Mouse (Mus musculus) macrophage (primary cell): Measurements from ENCODE around the gene Slc3a1. TPM values are rescaled to one million over a fixed set of nuclear protein-coding genes. Genes with fewer than 3 reads are reported as not detected.

Experiments
- H3K27ac ChIP-seq: fragments of 350-480 bp; formaldehyde crosslinking; 2 replicates; pipeline ENCODE4 v1.9.0; 2021
- H3K36me3 ChIP-seq: fragments of 350-480 bp; formaldehyde crosslinking; 2 replicates; pipeline ENCODE4 v1.9.0; 2021; ENCODE audit errors: inconsistent target
- H3K4me3 ChIP-seq: fragments of 350-480 bp; formaldehyde crosslinking; 2 replicates; pipeline ENCODE4 v1.9.0; 2021; ENCODE audit errors: inconsistent target
- H3K79me2 ChIP-seq: fragments of 350-480 bp; formaldehyde crosslinking; 2 replicates; pipeline ENCODE4 v1.9.0; 2021; ENCODE audit errors: inconsistent target
- WGBS: methylation state at CpG from one replicate; pipeline ENCODE4 v1.1.7; 2026; ENCODE audit warnings: inconsistent platforms; ENCODE audit not compliant: missing documents; 5-methylcytosine and 5-hydroxymethylcytosine counted together
- polyA plus RNA-seq: library from polyadenylated mRNA; stranded (reverse); fragments of 250-400 nt; gene quantifications from 3 replicates; pipeline ENCODE4 v1.2.4, GENCODE M21; 2018; ENCODE audit warnings: inconsistent platforms

The Slc3a1 gene
- polyA plus RNA-seq, 1 experiment from 2014 or later: not detected

- Histone ChIP-seq H3K79me2 (no peaks in the 10 kb centered on the region), H3K4me3 (no peak overlapping the region), H3K36me3 (no peaks in the 10 kb centered on the region), H3K27ac (no peak overlapping the region)
- 93% methylated on average over 3 of the region's 5 CpGs for WGBS
Observed at GRCm38 (mm10) chr17:85044466-85044865, 16.3 kb downstream of the Slc3a1 start.

GRCm38 (mm10) chr17:85045160-85045559 is 17.0 kb downstream of the Slc3a1 start:
- Histone ChIP-seq H3K79me2 (no peaks in the 10 kb centered on the region), H3K27ac (no peak overlapping the region), H3K4me3 (no peak overlapping the region), H3K36me3 (no peaks in the 10 kb centered on the region)
- WGBS: 90% methylated on average over 12 of the region's 12 CpGs

- Histone ChIP-seq H3K79me2 (no peaks in the 10 kb centered on the region), H3K27ac (no peak overlapping the region), H3K36me3 (no peaks in the 10 kb centered on the region), H3K4me3 (no peak overlapping the region)
- WGBS: 91% methylated on average over 5 of the region's 5 CpGs
Observed at GRCm38 (mm10) chr17:85048379-85048778, 20.2 kb downstream of the Slc3a1 start.

GRCm38 (mm10) chr17:85058276-85058675 is 30.1 kb downstream of the Slc3a1 start:
- Histone ChIP-seq H3K27ac (no peak overlapping the region), H3K36me3 (no peaks in the 10 kb centered on the region), H3K79me2 (no peaks in the 10 kb centered on the region), H3K4me3 (no peak overlapping the region)
- WGBS: 91% methylated on average over 7 of the region's 7 CpGs

GRCm38 (mm10) chr17:85059136-85059535 is 31.0 kb downstream of the Slc3a1 start:
- WGBS: 90% methylated on average over 6 of the region's 6 CpGs
- Histone ChIP-seq H3K4me3 (no peak overlapping the region), H3K79me2 (no peaks in the 10 kb centered on the region), H3K36me3 (no peaks in the 10 kb centered on the region), H3K27ac (no peak overlapping the region)

GRCm38 (mm10) chr17:85063560-85063959 is 35.4 kb downstream of the Slc3a1 start:
- WGBS: 85% methylated on average over 7 of the region's 7 CpGs
- no peak overlapping the region for H3K27ac ChIP-seq
- H3K79me2 ChIP-seq: no peaks in the 10 kb centered on the region
- no peak overlapping the region for H3K4me3 ChIP-seq
- H3K36me3 ChIP-seq: peaks cover 25% of the 10 kb centered on the region; the same call in 1 of the 2 replicates

- Histone ChIP-seq H3K36me3 (peaks cover 46% of the 10 kb centered on the region), H3K79me2 (no peaks in the 10 kb centered on the region)
- whole genome bisulfite sequencing: 96% methylated on average over 5 of the region's 7 CpGs
Observed at GRCm38 (mm10) chr17:85067331-85067730, 39.2 kb downstream of the Slc3a1 start.

GRCm38 (mm10) chr17:85070658-85071057 is 42.5 kb downstream of the Slc3a1 start:
- Histone ChIP-seq H3K4me3 (no peak overlapping the region), H3K79me2 (no peaks in the 10 kb centered on the region), H3K27ac (no peak overlapping the region), H3K36me3 (peaks cover 34% of the 10 kb centered on the region)
- WGBS: 93% methylated on average over 6 of the region's 6 CpGs

More at GRCm38 (mm10) chr17:85067331-85067730, 39.2 kb downstream of the Slc3a1 start:
- Histone ChIP-seq H3K4me3 (no peak overlapping the region), H3K27ac (no peak overlapping the region)

- Histone ChIP-seq H3K4me3 (no peak overlapping the region), H3K36me3 (peaks cover 29% of the 10 kb centered on the region), H3K27ac (no peak overlapping the region), H3K79me2 (no peaks in the 10 kb centered on the region)
- 92% methylated on average over 8 of the region's 8 CpGs for WGBS
Observed at GRCm38 (mm10) chr17:85071088-85071775, 43.1 kb downstream of the Slc3a1 start.

GRCm38 (mm10) chr17:85072383-85072782 is 44.2 kb downstream of the Slc3a1 start:
- Histone ChIP-seq H3K27ac (no peak overlapping the region), H3K79me2 (no peaks in the 10 kb centered on the region), H3K36me3 (peaks cover 27% of the 10 kb centered on the region), H3K4me3 (no peak overlapping the region)
- 97% methylated on average over 11 of the region's 11 CpGs for WGBS

- H3K79me2 ChIP-seq: no peaks in the 10 kb centered on the region
- no peak overlapping the region for H3K27ac ChIP-seq
- H3K36me3 ChIP-seq: peaks cover 25% of the 10 kb centered on the region
- WGBS: 93% methylated on average over 7 of the region's 7 CpGs
- H3K4me3 ChIP-seq: no peak overlapping the region
Observed at GRCm38 (mm10) chr17:85073214-85073613, 45.0 kb downstream of the Slc3a1 start.

- no peak overlapping the region for H3K4me3 ChIP-seq
- peaks cover 18% of the 10 kb centered on the region for H3K36me3 ChIP-seq
- H3K79me2 ChIP-seq: no peaks in the 10 kb centered on the region
- WGBS: 92% methylated on average over 4 of the region's 4 CpGs
- H3K27ac ChIP-seq: no peak overlapping the region
Observed at GRCm38 (mm10) chr17:85074083-85074482, 45.9 kb downstream of the Slc3a1 start.

- no peak overlapping the region for H3K4me3 ChIP-seq
- 92% methylated on average over 3 of the region's 3 CpGs for WGBS
- H3K36me3 ChIP-seq: peaks cover 12% of the 10 kb centered on the region
- H3K27ac ChIP-seq: no peak overlapping the region
- H3K79me2 ChIP-seq: no peaks in the 10 kb centered on the region
Observed at GRCm38 (mm10) chr17:85079276-85079675, 51.1 kb downstream of the Slc3a1 start.

GRCm38 (mm10) chr17:85080781-85081180 is 52.6 kb downstream of the Slc3a1 start:
- 96% methylated on average over 11 of the region's 11 CpGs for whole genome bisulfite sequencing
- no peak overlapping the region for H3K4me3 ChIP-seq
- H3K27ac ChIP-seq: no peak overlapping the region
- H3K79me2 ChIP-seq: no peaks in the 10 kb centered on the region
- peaks cover 12% of the 10 kb centered on the region for H3K36me3 ChIP-seq

- 78% methylated on average over 2 of the region's 2 CpGs for WGBS
- H3K36me3 ChIP-seq: peaks cover 10% of the 10 kb centered on the region
Observed at GRCm38 (mm10) chr17:85085335-85085734, 57.2 kb downstream of the Slc3a1 start.

GRCm38 (mm10) chr17:85086501-85086900 is 58.3 kb downstream of the Slc3a1 start:
- no peak overlapping the region for H3K4me3 ChIP-seq
- H3K79me2 ChIP-seq: no peaks in the 10 kb centered on the region
- no peak overlapping the region for H3K27ac ChIP-seq
- peaks cover 5% of the 10 kb centered on the region; the same call in 1 of the 2 replicates for H3K36me3 ChIP-seq
- 73% methylated on average over 1 of the region's 1 CpGs for WGBS

More at GRCm38 (mm10) chr17:85085335-85085734, 57.2 kb downstream of the Slc3a1 start:
- Histone ChIP-seq H3K79me2 (no peaks in the 10 kb centered on the region), H3K4me3 (no peak overlapping the region), H3K27ac (no peak overlapping the region)
